Mouse (Mus musculus): ENCODE results near the gene Gm14459.
"Not testable (repeated sequence)": the region's sequence is repeated elsewhere in the genome, so short reads cannot be mapped to it uniquely, and the experiment has no call there.

Gene Gm14459

DNA sequence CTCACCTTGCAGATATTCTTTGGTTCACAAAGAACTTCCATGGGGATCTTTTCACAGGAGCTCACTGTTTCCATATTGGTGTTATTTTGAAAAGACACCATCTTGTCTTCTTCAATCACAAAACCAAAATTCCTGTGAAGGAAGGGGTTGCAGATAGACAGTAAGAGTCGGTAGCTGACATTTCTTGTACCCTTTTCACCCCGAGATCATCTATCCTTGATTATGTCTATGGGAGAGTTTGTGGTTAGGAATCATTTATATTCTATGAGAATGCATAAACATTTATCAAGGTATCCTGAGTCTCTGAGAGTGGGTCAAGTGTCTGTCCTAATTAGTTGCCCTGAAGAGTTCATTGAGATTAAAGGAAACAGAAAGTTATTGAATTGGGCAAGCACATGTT, at the start of gene Gm14459:
Gm14459 (minus strand) TSS at position 101 of the 400 bp plus-strand sequence.
- DNase-seq, result no peak

DNA sequence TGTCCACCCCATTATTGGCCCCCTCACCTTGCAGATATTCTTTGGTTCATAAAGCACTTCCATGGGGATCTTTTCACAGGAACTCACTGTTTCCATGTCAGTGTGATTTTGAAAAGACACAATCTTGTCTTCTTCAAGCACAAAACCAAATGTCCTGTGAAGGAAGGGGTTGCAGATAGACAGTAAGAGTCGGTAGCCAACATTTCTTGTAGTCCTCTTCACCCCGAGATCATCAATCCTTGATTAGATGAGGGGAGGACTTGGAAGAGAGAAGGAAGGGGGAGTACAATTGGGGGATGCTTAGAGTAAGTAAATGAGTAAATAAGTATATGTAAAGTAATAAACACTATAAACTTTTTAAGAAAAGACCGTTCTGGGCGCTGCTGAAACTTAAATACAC, 23.4 kb upstream of the Gm14459 start, which contains the start of gene Ssxb6:
Ssxb6 (minus strand) TSS at position 101 of the 400 bp plus-strand sequence.
- not testable (repeated sequence) for DNase-seq
